Mouse (Mus musculus) stomach, embryonic 16.5 days (tissue): ENCODE measurements around the gene Ostn. TPM values are rescaled to one million over a fixed set of nuclear protein-coding genes. Genes with fewer than 3 reads are reported as not detected.
"Not testable (repeated sequence)": the region's sequence is repeated elsewhere in the genome, so short reads cannot be mapped to it uniquely, and the experiment has no call there.

Source experiments
- ATAC-seq: fragments of 200-750 bp; cut with Nextera tagmentation; 2 replicates; pipeline ENCODE4 v1.8.0; 2017; ENCODE audit warnings: moderate number of reproducible peaks, moderate TSS enrichment; ENCODE audit not compliant: insufficient read depth, low FRiP score
- H3K27ac ChIP-seq: fragments of 300-500 bp; sonication (generic); 2 replicates; pipeline ENCODE4 v1.5.1; 2014; ENCODE audit warnings: low read length
- H3K27me3 ChIP-seq: fragments of 300-500 bp; sonication (generic); 2 replicates; pipeline ENCODE4 v1.6.1; 2014; ENCODE audit warnings: low read length, control low read depth, mixed read lengths; ENCODE audit not compliant: control insufficient read depth, insufficient read depth
- H3K36me3 ChIP-seq: fragments of 300-500 bp; sonication (generic); 2 replicates; pipeline ENCODE4 v1.6.1; 2014; ENCODE audit warnings: low read length; ENCODE audit not compliant: control insufficient read depth, insufficient read depth
- H3K4me1 ChIP-seq: fragments of 300-500 bp; sonication (generic); 2 replicates; pipeline ENCODE4 v1.6.1; 2014; ENCODE audit warnings: low read length, control low read depth, mixed read lengths; ENCODE audit not compliant: control insufficient read depth, insufficient read depth
- H3K4me2 ChIP-seq: fragments of 300-500 bp; sonication (generic); 2 replicates; pipeline ENCODE4 v1.6.1; 2014; ENCODE audit warnings: low read depth, low read length, mixed read lengths
- H3K4me3 ChIP-seq: fragments of 300-500 bp; sonication (generic); replicated peaks from 2 replicates; pipeline ENCODE4 v1.5.1; 2014; ENCODE audit warnings: mild to moderate bottlenecking, low read length
- H3K9ac ChIP-seq: fragments of 300-500 bp; sonication (generic); 2 replicates; pipeline ENCODE4 v1.6.1; 2014; ENCODE audit warnings: low read length
- H3K9me3 ChIP-seq: fragments of 300-500 bp; sonication (generic); replicated peaks from 2 replicates; pipeline ENCODE4 v1.6.1; 2016; ENCODE audit warnings: low read length, control low read depth; ENCODE audit not compliant: control insufficient read depth
- WGBS: fragments of 180-500 bp; shearing (Covaris S2); extraction: QIAGEN DNeasy Blood & Tissue Kit; methylation state at CpG from one replicate; pipeline ENCODE4 v1.1.7; 2014; 5-methylcytosine and 5-hydroxymethylcytosine counted together
- polyA plus RNA-seq: library from polyadenylated mRNA; unstranded; fragments of >200 nt; fragmentation: Nextera tagmentation; extraction: Ambion mirVana; gene quantifications from 2 replicates; pipeline ENCODE4 v1.2.1, GENCODE M21; 2015

Gene Ostn
- 0.18 TPM in 1 of 2 replicates, not detected in the other for polyA plus RNA-seq

- H3K27ac ChIP-seq, H3K9ac ChIP-seq, H3K4me1 ChIP-seq, ATAC-seq, H3K4me2 ChIP-seq, H3K36me3 ChIP-seq, H3K27me3 ChIP-seq, H3K9me3 ChIP-seq, H3K4me3 ChIP-seq: not testable (repeated sequence)
- WGBS, result 55% methylated on average over 4 of the region's 4 CpGs
Measured at GRCm38 (mm10) chr16:27307189-27307588, at the start of gene Ostn. Gene Ostn, plus strand, starts transcription at chr16:27307489.

- Histone ChIP-seq H3K27ac (no peak overlapping the region), H3K4me3 (no peak overlapping the region), H3K36me3 (no peaks in the 10 kb centered on the region), H3K4me1 (no peaks in the 10 kb centered on the region), H3K9me3 (no peaks in the 10 kb centered on the region), H3K27me3 (no peaks in the 10 kb centered on the region), H3K4me2 (no peak overlapping the region), H3K9ac (no peak overlapping the region)
- 75% methylated on average over 4 of the region's 4 CpGs for WGBS
- no peak for ATAC-seq
Measured at GRCm38 (mm10) chr16:27268748-27269147, 38.5 kb upstream of the Ostn start.

- H3K4me3 ChIP-seq, result no peak overlapping the region
- no peak for ATAC-seq
- H3K9me3 ChIP-seq, result no peaks in the 10 kb centered on the region
- H3K36me3 ChIP-seq, result no peaks in the 10 kb centered on the region
- no peaks in the 10 kb centered on the region for H3K4me1 ChIP-seq
- WGBS, result 81% methylated on average over 3 of the region's 3 CpGs
- no peaks in the 10 kb centered on the region for H3K27me3 ChIP-seq
- H3K27ac ChIP-seq, result no peak overlapping the region
- H3K4me2 ChIP-seq, result no peak overlapping the region
- no peak overlapping the region for H3K9ac ChIP-seq
Measured at GRCm38 (mm10) chr16:27287410-27287809, 19.9 kb upstream of the Ostn start.

- H3K27me3 ChIP-seq, result no peaks in the 10 kb centered on the region
- ATAC-seq, result no peak
- H3K9me3 ChIP-seq, result no peaks in the 10 kb centered on the region
- H3K36me3 ChIP-seq, result no peaks in the 10 kb centered on the region
- no peaks in the 10 kb centered on the region for H3K4me1 ChIP-seq
- H3K27ac ChIP-seq, result no peak overlapping the region
- H3K4me2 ChIP-seq, result no peak overlapping the region
- WGBS, result 92% methylated on average over 3 of the region's 3 CpGs
- no peak overlapping the region for H3K9ac ChIP-seq
- no peak overlapping the region for H3K4me3 ChIP-seq
Measured at GRCm38 (mm10) chr16:27296508-27296907, 10.8 kb upstream of the Ostn start.

GRCm38 (mm10) chr16:27296929-27297328 is 10.4 kb upstream of the Ostn start:
- ATAC-seq, result no peak
- Histone ChIP-seq H3K36me3 (no peaks in the 10 kb centered on the region), H3K9ac (no peak overlapping the region), H3K4me1 (no peaks in the 10 kb centered on the region), H3K27me3 (no peaks in the 10 kb centered on the region), H3K27ac (no peak overlapping the region), H3K4me3 (no peak overlapping the region), H3K9me3 (no peaks in the 10 kb centered on the region), H3K4me2 (no peak overlapping the region)
- 83% methylated on average over 2 of the region's 2 CpGs for WGBS

DNA sequence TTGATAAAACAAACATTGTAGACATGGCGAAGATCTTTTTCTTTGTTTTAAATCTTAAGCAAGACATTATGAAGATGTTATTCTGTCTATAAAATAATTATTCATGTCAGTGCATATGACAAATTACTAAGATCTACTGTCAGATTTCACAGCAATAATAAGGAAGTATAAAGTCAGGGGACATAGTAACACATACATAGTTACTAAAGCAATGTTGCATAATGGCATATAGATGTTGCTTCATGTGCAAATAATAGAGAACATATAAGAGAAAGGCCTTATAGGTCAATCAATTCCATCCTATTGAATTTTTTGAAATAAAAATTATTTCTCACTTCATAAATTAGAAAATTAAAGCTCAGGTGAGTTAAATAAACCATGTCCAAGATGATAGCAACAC is 11.8 kb downstream of the Ostn start:
- WGBS, result 77% methylated on average over 1 of the region's 1 CpGs
- no peaks in the 10 kb centered on the region for H3K27me3 ChIP-seq
- no peak for ATAC-seq

DNA sequence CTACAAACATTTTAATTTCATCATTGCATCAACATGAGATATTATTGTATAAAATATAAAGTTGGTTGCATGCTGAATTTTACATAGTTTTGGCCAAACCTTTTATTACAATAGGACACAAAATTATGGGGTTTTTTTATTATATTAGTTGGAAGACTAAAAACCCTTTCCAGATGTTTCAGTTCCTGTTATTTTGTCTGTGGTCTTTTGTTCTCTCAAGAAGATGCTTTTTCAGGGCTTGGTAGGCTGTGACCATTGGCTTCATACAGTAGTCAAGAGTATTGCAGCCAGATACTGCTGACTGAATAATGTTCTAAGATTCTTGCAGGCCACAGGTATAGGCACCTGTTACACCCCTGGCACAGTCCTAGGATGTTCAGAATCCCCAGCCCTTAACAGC is 14.8 kb downstream of the Ostn start:
- Histone ChIP-seq H3K9ac (no peak overlapping the region), H3K36me3 (no peaks in the 10 kb centered on the region), H3K27me3 (no peaks in the 10 kb centered on the region), H3K4me2 (no peak overlapping the region), H3K4me1 (no peaks in the 10 kb centered on the region), H3K9me3 (no peaks in the 10 kb centered on the region), H3K4me3 (no peak overlapping the region), H3K27ac (no peak overlapping the region)
- no peak for ATAC-seq

More for the DNA sequence above, 11.8 kb downstream of the Ostn start:
- Histone ChIP-seq H3K9me3 (no peaks in the 10 kb centered on the region), H3K4me3 (no peak overlapping the region), H3K4me1 (no peaks in the 10 kb centered on the region), H3K36me3 (no peaks in the 10 kb centered on the region), H3K4me2 (no peak overlapping the region), H3K9ac (no peak overlapping the region), H3K27ac (no peak overlapping the region)

GRCm38 (mm10) chr16:27326463-27326862 is 19.2 kb downstream of the Ostn start:
- Histone ChIP-seq H3K4me1 (no peaks in the 10 kb centered on the region), H3K27me3 (no peaks in the 10 kb centered on the region), H3K4me3 (no peak overlapping the region), H3K9ac (no peak overlapping the region), H3K4me2 (no peak overlapping the region), H3K9me3 (no peaks in the 10 kb centered on the region), H3K27ac (no peak overlapping the region), H3K36me3 (no peaks in the 10 kb centered on the region)
- 83% methylated on average over 2 of the region's 2 CpGs for WGBS
- no peak for ATAC-seq

GRCm38 (mm10) chr16:27347521-27347920 is 40.2 kb downstream of the Ostn start:
- no peaks in the 10 kb centered on the region for H3K36me3 ChIP-seq
- H3K9me3 ChIP-seq, result no peaks in the 10 kb centered on the region
- no peak overlapping the region for H3K4me3 ChIP-seq
- H3K4me1 ChIP-seq, result no peaks in the 10 kb centered on the region
- H3K27me3 ChIP-seq, result no peaks in the 10 kb centered on the region
- no peak overlapping the region for H3K9ac ChIP-seq
- 66% methylated on average over 3 of the region's 3 CpGs for WGBS
- H3K4me2 ChIP-seq, result no peak overlapping the region
- no peak overlapping the region for H3K27ac ChIP-seq
- ATAC-seq, result no peak

DNA sequence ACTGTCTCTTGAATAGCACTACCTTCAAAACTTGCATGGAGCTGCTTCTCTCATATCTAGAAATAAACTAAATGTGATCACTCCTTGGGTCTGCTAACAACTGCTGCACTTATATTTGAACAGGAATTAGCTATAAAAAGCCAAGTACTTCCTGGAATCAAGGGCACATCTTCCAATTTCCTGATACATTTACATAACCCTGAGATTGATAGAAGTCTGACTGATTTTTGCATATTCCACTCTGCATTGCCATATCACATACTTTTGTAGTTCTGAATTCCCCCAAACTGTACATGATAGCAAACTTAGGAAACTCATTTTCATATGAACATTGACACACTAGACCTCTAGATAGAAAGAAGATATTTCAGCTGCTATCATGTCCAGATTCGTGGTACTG is 41.1 kb downstream of the Ostn start:
- ATAC-seq, result no peak
- H3K4me1 ChIP-seq, result no peaks in the 10 kb centered on the region
- no peak overlapping the region for H3K27ac ChIP-seq
- H3K9ac ChIP-seq, result no peak overlapping the region
- no peak overlapping the region for H3K4me2 ChIP-seq
- 61% methylated on average over 1 of the region's 1 CpGs for WGBS
- no peaks in the 10 kb centered on the region for H3K9me3 ChIP-seq
- no peak overlapping the region for H3K4me3 ChIP-seq
- no peaks in the 10 kb centered on the region for H3K27me3 ChIP-seq
- no peaks in the 10 kb centered on the region for H3K36me3 ChIP-seq
